Mouse (Mus musculus): ENCODE results near the gene Mrps36. TPM values are rescaled to one million over a fixed set of nuclear protein-coding genes. Genes with fewer than 3 reads are reported as not detected.
"Not testable (repeated sequence)": the region's sequence is repeated elsewhere in the genome, so short reads cannot be mapped to it uniquely, and the experiment has no call there.

Gene Mrps36
- polyA plus RNA-seq, 1 experiment = 143 TPM

DNA sequence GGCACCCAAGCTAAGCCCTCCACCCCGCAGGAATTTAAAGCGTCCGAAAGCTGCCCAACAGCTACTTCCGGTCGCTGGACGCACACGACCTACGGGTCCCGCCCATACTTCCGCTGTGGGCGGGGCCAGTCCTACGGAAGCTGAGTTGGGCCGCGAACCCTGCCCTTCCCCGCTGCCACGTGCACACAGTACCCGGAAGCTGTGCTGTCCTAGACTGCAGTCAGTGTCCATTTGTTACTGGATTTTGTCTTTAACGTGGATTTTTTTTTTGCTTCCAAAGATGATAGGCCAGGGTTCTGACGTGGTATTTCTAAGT is 13.6 kb downstream of the Mrps36 start, which contains the start of gene Cdk7:
Gene Cdk7, minus strand, starts transcription at position 79 of the 316 bp plus-strand sequence.
- TF ChIP-seq POLR2A (IDR thresholded peaks at IDR 0.05; ENCODE audit: control insufficient read depth, low read depth, low read length) (peak; percentile 59; the same call in 1 of the 2 replicates), CTCF (IDR thresholded peaks at IDR 0.05; ENCODE audit: control insufficient read depth, insufficient read depth, insufficient replicate concordance, low read depth, low read length) (no peak)
- Histone ChIP-seq H3K27me3 (ENCODE audit: control insufficient read depth, insufficient read depth, low read length) (no peaks in the 10 kb centered on the region), H3K4me3 (ENCODE audit: control insufficient read depth, low read depth, low read length) (peak within 1 kb of the TSS; percentile 93), H3K4me1 (ENCODE audit: control insufficient read depth, insufficient read depth, low read length) (no peaks in the 10 kb centered on the region), H3K36me3 (ENCODE audit: control insufficient read depth, insufficient read depth, low read length) (no peaks in the 10 kb centered on the region; the same call in 1 of the 2 replicates), H3K27ac (ENCODE audit: control insufficient read depth, insufficient read depth, low read depth, low read length) (peak within 1 kb of the TSS; percentile 92)

DNA sequence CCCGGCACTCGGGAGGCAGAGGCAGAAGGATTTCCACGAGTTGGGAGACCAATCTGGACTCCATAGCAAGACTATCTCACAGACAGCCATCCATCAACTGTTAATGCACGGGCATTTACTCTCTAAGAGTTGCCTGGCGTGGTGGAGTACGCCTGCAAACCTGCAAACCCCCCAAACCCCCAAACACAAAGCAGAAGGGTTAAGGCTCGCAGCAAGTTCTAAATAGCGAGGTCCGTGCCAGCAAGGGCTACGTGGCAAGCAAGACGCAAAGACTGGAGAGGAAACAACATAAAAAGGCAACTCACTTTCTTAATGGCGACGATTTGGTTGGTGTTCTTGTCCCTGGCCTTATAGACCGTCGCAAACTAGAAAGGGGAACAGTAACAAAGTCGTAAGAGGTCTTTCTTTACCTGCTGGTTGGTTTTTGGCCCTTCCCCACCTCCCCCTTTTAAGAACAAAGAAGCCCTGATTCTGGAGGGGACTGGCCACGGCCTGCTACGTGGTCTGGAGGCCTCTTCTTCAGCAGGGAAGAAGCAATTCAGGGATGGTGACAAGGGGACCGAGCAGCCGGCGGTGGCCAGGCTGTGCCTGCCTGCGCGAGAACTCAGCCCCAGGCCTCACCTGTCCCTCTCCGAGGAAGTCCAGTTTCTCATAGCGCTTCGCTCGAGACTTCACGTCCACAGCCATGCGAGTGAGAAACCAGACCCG is 14.2 kb downstream of the Mrps36 start:
- H3K4me3 ChIP-seq (ENCODE audit: control insufficient read depth, low read depth, low read length) = peak overlapping the region; percentile 93
- no peaks in the 10 kb centered on the region for H3K4me1 ChIP-seq (ENCODE audit: control insufficient read depth, insufficient read depth, low read length)
- TF ChIP-seq CTCF (IDR thresholded peaks at IDR 0.05; ENCODE audit: control insufficient read depth, insufficient read depth, insufficient replicate concordance, low read depth, low read length) (no peak), POLR2A (IDR thresholded peaks at IDR 0.05; ENCODE audit: control insufficient read depth, low read depth, low read length) (no peak)
- H3K27me3 ChIP-seq (ENCODE audit: control insufficient read depth, insufficient read depth, low read length) = no peaks in the 10 kb centered on the region
- H3K36me3 ChIP-seq (ENCODE audit: control insufficient read depth, insufficient read depth, low read length) = no peaks in the 10 kb centered on the region; the same call in 1 of the 2 replicates
- H3K27ac ChIP-seq (ENCODE audit: control insufficient read depth, insufficient read depth, low read depth, low read length) = peak overlapping the region; percentile 92

DNA sequence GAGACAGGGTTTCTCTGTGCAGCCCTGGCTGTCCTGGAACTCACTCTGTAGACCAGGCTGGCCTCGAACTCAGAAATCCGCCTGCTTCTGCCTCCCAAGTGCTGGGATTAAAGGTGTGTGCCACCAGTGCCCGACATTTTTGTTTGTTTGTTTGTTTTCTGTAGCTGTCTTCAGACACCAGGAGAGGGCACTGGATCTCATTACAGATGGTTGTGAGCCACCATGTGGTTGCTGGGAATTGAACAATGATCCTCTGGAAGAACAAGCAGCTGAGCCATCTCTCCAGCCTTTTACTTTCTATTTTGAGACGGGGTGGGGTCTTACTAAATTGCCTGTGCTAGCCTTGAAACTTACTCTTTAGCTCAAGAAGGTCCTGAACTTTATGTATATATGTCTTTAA is 15.9 kb downstream of the Mrps36 start:
- H3K27ac ChIP-seq (ENCODE audit: control insufficient read depth, insufficient read depth, low read depth, low read length) = not testable (repeated sequence)

DNA sequence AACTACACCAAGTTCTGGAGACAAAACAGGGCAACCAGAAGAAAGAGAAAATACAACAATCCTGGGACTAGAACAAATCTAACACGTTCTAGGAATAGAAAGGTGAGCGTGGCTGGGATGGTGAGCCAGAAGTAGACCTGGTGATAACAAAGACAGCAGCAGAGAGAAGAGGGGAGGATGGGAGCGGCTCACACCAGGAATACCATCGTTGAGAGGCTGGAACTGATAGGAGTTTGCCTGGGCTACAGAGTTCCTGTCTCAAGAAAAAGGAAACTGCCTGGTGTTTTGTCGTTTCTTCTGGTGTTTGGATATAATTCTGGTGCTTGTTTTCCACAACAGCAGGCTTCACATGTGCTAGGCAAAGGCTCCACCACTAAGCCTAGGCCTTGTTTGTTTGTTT is 16.4 kb downstream of the Mrps36 start:
- TF ChIP-seq POLR2A (IDR thresholded peaks at IDR 0.05; ENCODE audit: control insufficient read depth, low read depth, low read length) = no peak
- TF ChIP-seq CTCF (IDR thresholded peaks at IDR 0.05; ENCODE audit: control insufficient read depth, insufficient read depth, insufficient replicate concordance, low read depth, low read length) = no peak
- H3K4me1 ChIP-seq (ENCODE audit: control insufficient read depth, insufficient read depth, low read length) = no peaks in the 10 kb centered on the region
- no peak overlapping the region for H3K27ac ChIP-seq (ENCODE audit: control insufficient read depth, insufficient read depth, low read depth, low read length)
- H3K27me3 ChIP-seq (ENCODE audit: control insufficient read depth, insufficient read depth, low read length) = no peaks in the 10 kb centered on the region
- H3K36me3 ChIP-seq (ENCODE audit: control insufficient read depth, insufficient read depth, low read length) = no peaks in the 10 kb centered on the region; the same call in 1 of the 2 replicates
- no peak overlapping the region for H3K4me3 ChIP-seq (ENCODE audit: control insufficient read depth, low read depth, low read length)

More for the DNA sequence above, 15.9 kb downstream of the Mrps36 start:
- not testable (repeated sequence) for H3K27me3 ChIP-seq (ENCODE audit: control insufficient read depth, insufficient read depth, low read length); H3K36me3 ChIP-seq (ENCODE audit: control insufficient read depth, insufficient read depth, low read length); H3K4me3 ChIP-seq (ENCODE audit: control insufficient read depth, low read depth, low read length); H3K4me1 ChIP-seq (ENCODE audit: control insufficient read depth, insufficient read depth, low read length)

DNA sequence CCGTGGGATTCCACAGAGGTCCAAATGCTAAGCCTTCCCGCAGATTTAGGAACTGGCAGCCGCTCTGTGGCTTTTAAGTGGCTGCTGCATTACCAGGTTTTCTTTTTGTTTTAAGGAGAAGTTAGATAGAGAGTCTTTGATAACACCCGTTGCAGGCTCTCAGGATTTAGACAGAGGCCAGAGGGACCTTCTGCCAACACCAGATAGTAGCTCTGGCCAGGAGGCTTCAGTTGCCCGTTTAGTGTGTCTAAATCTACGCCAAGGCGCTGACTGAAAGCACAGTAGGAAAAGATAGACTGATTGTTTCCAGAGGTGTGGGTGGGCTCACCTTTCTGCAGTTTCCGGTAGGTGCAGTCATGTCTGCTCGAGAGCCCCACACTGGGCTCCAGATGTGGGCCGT is 19.3 kb downstream of the Mrps36 start:
- H3K27ac ChIP-seq (ENCODE audit: control insufficient read depth, insufficient read depth, low read depth, low read length) = no peak overlapping the region
- H3K4me3 ChIP-seq (ENCODE audit: control insufficient read depth, low read depth, low read length) = no peak overlapping the region
- no peaks in the 10 kb centered on the region for H3K27me3 ChIP-seq (ENCODE audit: control insufficient read depth, insufficient read depth, low read length)
- TF ChIP-seq POLR2A (IDR thresholded peaks at IDR 0.05; ENCODE audit: control insufficient read depth, low read depth, low read length) (no peak), CTCF (IDR thresholded peaks at IDR 0.05; ENCODE audit: control insufficient read depth, insufficient read depth, insufficient replicate concordance, low read depth, low read length) (no peak)
- no peaks in the 10 kb centered on the region for H3K4me1 ChIP-seq (ENCODE audit: control insufficient read depth, insufficient read depth, low read length)
- no peaks in the 10 kb centered on the region; the same call in 1 of the 2 replicates for H3K36me3 ChIP-seq (ENCODE audit: control insufficient read depth, insufficient read depth, low read length)

- Histone ChIP-seq H3K36me3 (ENCODE audit: control insufficient read depth, insufficient read depth, low read length) (no peaks in the 10 kb centered on the region; the same call in 1 of the 2 replicates), H3K4me3 (ENCODE audit: control insufficient read depth, low read depth, low read length) (no peak overlapping the region), H3K27me3 (ENCODE audit: control insufficient read depth, insufficient read depth, low read length) (no peaks in the 10 kb centered on the region), H3K4me1 (ENCODE audit: control insufficient read depth, insufficient read depth, low read length) (no peaks in the 10 kb centered on the region), H3K27ac (ENCODE audit: control insufficient read depth, insufficient read depth, low read depth, low read length) (0 out of 2 replicates have a peak overlapping the region, but pooled peaks have one; percentile 13)
- TF ChIP-seq POLR2A (IDR thresholded peaks at IDR 0.05; ENCODE audit: control insufficient read depth, low read depth, low read length) (no peak), CTCF (IDR thresholded peaks at IDR 0.05; ENCODE audit: control insufficient read depth, insufficient read depth, insufficient replicate concordance, low read depth, low read length) (no peak)
Measured at GRCm38 (mm10) chr13:100724051-100724754, 20.3 kb downstream of the Mrps36 start.

DNA sequence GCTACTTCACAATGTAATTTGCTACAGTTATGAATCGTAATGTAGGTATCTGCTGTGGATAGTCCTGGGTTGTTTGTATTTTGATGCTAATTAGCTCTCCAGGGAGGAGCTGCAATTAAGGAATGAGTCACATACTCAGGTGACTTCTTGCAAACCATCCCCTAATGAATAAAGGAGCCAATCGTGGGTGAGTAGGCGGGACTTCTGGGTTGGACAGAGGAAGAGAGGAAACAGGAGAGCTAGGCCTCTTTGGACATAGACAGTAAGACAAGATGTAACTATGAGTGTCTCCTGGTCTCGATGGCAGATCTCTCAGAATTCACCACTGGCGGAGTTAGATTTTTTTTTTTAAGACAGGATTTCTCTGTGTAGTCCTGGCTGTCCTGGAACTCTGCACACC is 22.8 kb downstream of the Mrps36 start:
- H3K36me3 ChIP-seq (ENCODE audit: control insufficient read depth, insufficient read depth, low read length) = no peaks in the 10 kb centered on the region; the same call in 1 of the 2 replicates
- TF ChIP-seq CTCF (IDR thresholded peaks at IDR 0.05; ENCODE audit: control insufficient read depth, insufficient read depth, insufficient replicate concordance, low read depth, low read length) (no peak), POLR2A (IDR thresholded peaks at IDR 0.05; ENCODE audit: control insufficient read depth, low read depth, low read length) (no peak)
- no peak overlapping the region for H3K4me3 ChIP-seq (ENCODE audit: control insufficient read depth, low read depth, low read length)
- no peak overlapping the region for H3K27ac ChIP-seq (ENCODE audit: control insufficient read depth, insufficient read depth, low read depth, low read length)
- H3K4me1 ChIP-seq (ENCODE audit: control insufficient read depth, insufficient read depth, low read length) = no peaks in the 10 kb centered on the region
- H3K27me3 ChIP-seq (ENCODE audit: control insufficient read depth, insufficient read depth, low read length) = no peaks in the 10 kb centered on the region

All from testis, adult 2 months (tissue).